Comparison of ENCODE assay signal across 8 mouse cellular contexts in genomic region chr7:141265739-141266561, GRCm38 (mm10). TPM values are rescaled to one million over a fixed set of nuclear protein-coding genes. Genes with fewer than 3 reads are reported as not detected.
A peak's percentile ranks its signal among the peaks of the same experiment; 100 is the strongest.
DNase-seq lines count a peak whose midpoint lies in the region; ATAC-seq and TF ChIP-seq lines count a peak whose summit lies in the region.

Gene Irf7 (minus strand): TSS chr7:141266481.

- TF ChIP-seq CTCF in heart, postnatal 0 days (IDR thresholded peaks at IDR 0.05; ENCODE audit: low read depth) = no peak

- peaks cover 41% of the 10 kb centered on the region for H3K4me1 ChIP-seq in erythroblast, embryonic 14.5 days (ENCODE audit: control insufficient read depth)
- H3K4me1 ChIP-seq in heart, postnatal 0 days (ENCODE audit: control insufficient read depth, insufficient read depth) = peaks cover 9% of the 10 kb centered on the region
- peaks cover 76% of the 10 kb centered on the region for H3K4me1 ChIP-seq in megakaryocyte, embryonic 14.5 days

- 5% methylated on average over 25 of the region's 25 CpGs for WGBS in heart, postnatal 0 days

- TF ChIP-seq EP300 in heart, postnatal 0 days (IDR thresholded peaks at IDR 0.05; ENCODE audit: low read depth) = no peak

- H3K27ac ChIP-seq in heart, postnatal 0 days (ENCODE audit: low read depth) = peak within 1 kb of the TSS; percentile 46; the same call in 1 of the 2 replicates

- peak within 1 kb of the TSS; percentile 82 for H3K4me3 ChIP-seq in erythroblast, embryonic 14.5 days (replicated peaks)
- peak within 1 kb of the TSS; percentile 67 for H3K4me3 ChIP-seq in heart, postnatal 0 days (ENCODE audit: low read depth, low read length)
- peak within 1 kb of the TSS; percentile 96 for H3K4me3 ChIP-seq in megakaryocyte, embryonic 14.5 days (replicated peaks)

- peak; percentile 79 for ATAC-seq in heart, postnatal 0 days (ENCODE audit: insufficient read depth, low read depth)

- H3K4me2 ChIP-seq in heart, postnatal 0 days (ENCODE audit: low read depth, low read length) = peak within 1 kb of the TSS; percentile 63

- H3K9me3 ChIP-seq in erythroblast, embryonic 14.5 days (ENCODE audit: control insufficient read depth, low read length) = no peaks in the 10 kb centered on the region
- H3K9me3 ChIP-seq in heart, postnatal 0 days (replicated peaks; ENCODE audit: control insufficient read depth, low read length) = no peaks in the 10 kb centered on the region
- H3K9me3 ChIP-seq in megakaryocyte, embryonic 14.5 days = no peaks in the 10 kb centered on the region

- H3K9ac ChIP-seq in heart, postnatal 0 days (replicated peaks; ENCODE audit: low read depth, low read length) = peak within 1 kb of the TSS; percentile 64

- peaks cover 40% of the 10 kb centered on the region for H3K36me3 ChIP-seq in erythroblast, embryonic 14.5 days (ENCODE audit: control insufficient read depth)
- H3K36me3 ChIP-seq in heart, postnatal 0 days (replicated peaks; ENCODE audit: control insufficient read depth, insufficient read depth, low read length) = peaks cover 32% of the 10 kb centered on the region
- H3K36me3 ChIP-seq in megakaryocyte, embryonic 14.5 days (replicated peaks; ENCODE audit: low read length) = peaks cover 41% of the 10 kb centered on the region

- peak; percentile 92 to 93 for DNase-seq in B cell, adult 2 months
- DNase-seq in adrenal gland, adult 2 months = peak; percentile 82
- DNase-seq in heart, postnatal 0 days (ENCODE audit: low spot score) = peak; percentile 77
- DNase-seq in kidney, postnatal 25 days = peak; percentile 75 to 83
- peak; percentile 64 for DNase-seq in skeletal muscle tissue, adult 2 months (ENCODE audit: low read depth, low spot score)
- no peak for DNase-seq in layer of hippocampus, postnatal 25 days (ENCODE audit: extremely low spot score in 1 of 2, low spot score in 1 of 2)

- peaks cover 26% of the 10 kb centered on the region for H3K27me3 ChIP-seq in erythroblast, embryonic 14.5 days (ENCODE audit: control insufficient read depth)
- H3K27me3 ChIP-seq in heart, postnatal 0 days (ENCODE audit: control insufficient read depth, insufficient read depth, low read length) = no peaks in the 10 kb centered on the region
- H3K27me3 ChIP-seq in megakaryocyte, embryonic 14.5 days (replicated peaks) = peaks cover 7% of the 10 kb centered on the region

RNA-seq across cellular contexts. Expression of gene Irf7, which starts in this region (rescaled TPM):
- total RNA-seq in adrenal gland, adult 2 months (2021) = 10 to 100 TPM in 1 of 2 experiments, 1 to 10 TPM in 1; 7.4 to 12.2 TPM
- 155 and 171 TPM in 2 replicates for polyA plus RNA-seq in adrenal gland, adult 2 months (2012; rRNA removed)
- polyA plus RNA-seq in erythroblast, embryonic 14.5 days (2012) = 2.2 and 2.9 TPM in 2 replicates
- total RNA-seq in heart, postnatal 0 days (2014; rRNA removed; ENCODE audit: low replicate concordance) = 10.0 and 18.8 TPM in 2 replicates
- 6.2 and 7.5 TPM in 2 replicates for polyA plus RNA-seq in heart, postnatal 0 days (2015; fragmentation: Nextera tagmentation; extraction: Ambion mirVana)
- polyA plus RNA-seq in megakaryocyte, embryonic 14.5 days (2012; ENCODE audit: insufficient read depth, low replicate concordance) = 154 and 188 TPM in 2 replicates
- 1 to 10 TPM in 1 of 2 experiments, under 1 TPM in 1; 0.91 to 1.9 TPM for total RNA-seq in layer of hippocampus, postnatal 25 days (2021)

Comparison
In these comparisons a context has a peak if more than half of its experiments do, and no peak if none do; other contexts are left out.
1. RNA of gene Irf7 (polyA plus RNA-seq): 154 to 188 TPM in megakaryocyte, embryonic 14.5 days and 155 to 171 TPM in adrenal gland, adult 2 months; 6.2 to 7.5 TPM in heart, postnatal 0 days and 2.2 to 2.9 TPM in erythroblast, embryonic 14.5 days; every median in the first group is over 10 times any median in the second.
2. DNase-seq: peak in B cell, adult 2 months (2 of 2), adrenal gland, adult 2 months (single experiment), heart, postnatal 0 days (single experiment), kidney, postnatal 25 days (2 of 2) and skeletal muscle tissue, adult 2 months (single experiment); none in layer of hippocampus, postnatal 25 days (0 of 2).
3. Peak in every context shown above with its lines, with median percentiles within 50 percentile points of each other: H3K4me3 ChIP-seq.